Mouse (Mus musculus): ENCODE data around the gene Pold4. TPM values are rescaled to one million over a fixed set of nuclear protein-coding genes. Genes with fewer than 3 reads are reported as not detected.
A peak's percentile ranks its signal among the peaks of the same experiment; 100 is the strongest.

Gene Pold4
- polyA plus RNA-seq, 1 experiment from 2014 or later: 12.6 TPM

GRCm38 (mm10) chr19:4192251-4192985, 39.3 kb upstream of the Pold4 start:
- H3K9me3 ChIP-seq (ENCODE audit: control insufficient read depth, low read length): no peaks in the 10 kb centered on the region
- WGBS: 1% methylated on average over 49 of the region's 52 CpGs
- peaks cover 36% of the 10 kb centered on the region for H3K36me3 ChIP-seq (ENCODE audit: control insufficient read depth, insufficient read depth, low read length)
- ATAC-seq (ENCODE audit: insufficient number of reproducible peaks, low FRiP score, low TSS enrichment, low read depth): no peak
- peak overlapping the region; percentile 84 for H3K4me2 ChIP-seq (ENCODE audit: low read depth, severe bottlenecking)
- DNase-seq (ENCODE audit: low spot score): no peak
- peak overlapping the region; percentile 85 for H3K27ac ChIP-seq (replicated peaks; ENCODE audit: low read depth, low read length)
- peak overlapping the region; percentile 94 for H3K9ac ChIP-seq (ENCODE audit: low read length)
- H3K4me3 ChIP-seq (ENCODE audit: low read depth, low read length): peak overlapping the region; percentile 98
- peaks cover 17% of the 10 kb centered on the region for H3K4me1 ChIP-seq (ENCODE audit: control insufficient read depth, insufficient read depth, low read length)
- H3K27me3 ChIP-seq (ENCODE audit: control insufficient read depth, insufficient read depth, low read length): no peaks in the 10 kb centered on the region

- no peak for ATAC-seq (ENCODE audit: insufficient number of reproducible peaks, low FRiP score, low TSS enrichment, low read depth)
- no peak overlapping the region for H3K27ac ChIP-seq (replicated peaks; ENCODE audit: low read depth, low read length)
- H3K9ac ChIP-seq (ENCODE audit: low read length): peak overlapping the region; percentile 94
- no peaks in the 10 kb centered on the region for H3K9me3 ChIP-seq (ENCODE audit: control insufficient read depth, low read length)
- no peaks in the 10 kb centered on the region for H3K27me3 ChIP-seq (ENCODE audit: control insufficient read depth, insufficient read depth, low read length)
- peaks cover 17% of the 10 kb centered on the region for H3K4me1 ChIP-seq (ENCODE audit: control insufficient read depth, insufficient read depth, low read length)
- peak overlapping the region; percentile 98 for H3K4me3 ChIP-seq (ENCODE audit: low read depth, low read length)
- H3K4me2 ChIP-seq (ENCODE audit: low read depth, severe bottlenecking): peak overlapping the region; percentile 84
- peaks cover 36% of the 10 kb centered on the region for H3K36me3 ChIP-seq (ENCODE audit: control insufficient read depth, insufficient read depth, low read length)
- DNase-seq (ENCODE audit: low spot score): no peak
- WGBS: 61% methylated on average over 6 of the region's 6 CpGs
Observed at GRCm38 (mm10) chr19:4193129-4193528, 38.6 kb upstream of the Pold4 start.

- no peak overlapping the region for H3K4me2 ChIP-seq (ENCODE audit: low read depth, severe bottlenecking)
- ATAC-seq (ENCODE audit: insufficient number of reproducible peaks, low FRiP score, low TSS enrichment, low read depth): no peak
- no peak for DNase-seq (ENCODE audit: low spot score)
- H3K36me3 ChIP-seq (ENCODE audit: control insufficient read depth, insufficient read depth, low read length): peaks cover 36% of the 10 kb centered on the region
- peaks cover 17% of the 10 kb centered on the region for H3K4me1 ChIP-seq (ENCODE audit: control insufficient read depth, insufficient read depth, low read length)
- 88% methylated on average over 8 of the region's 8 CpGs for WGBS
- no peak overlapping the region for H3K27ac ChIP-seq (replicated peaks; ENCODE audit: low read depth, low read length)
- no peaks in the 10 kb centered on the region for H3K27me3 ChIP-seq (ENCODE audit: control insufficient read depth, insufficient read depth, low read length)
- no peak overlapping the region for H3K9ac ChIP-seq (ENCODE audit: low read length)
- no peaks in the 10 kb centered on the region for H3K9me3 ChIP-seq (ENCODE audit: control insufficient read depth, low read length)
- H3K4me3 ChIP-seq (ENCODE audit: low read depth, low read length): no peak overlapping the region
Observed at GRCm38 (mm10) chr19:4194021-4194724, 37.5 kb upstream of the Pold4 start.

GRCm38 (mm10) chr19:4194776-4195650, 36.7 kb upstream of the Pold4 start:
- 81% methylated on average over 12 of the region's 12 CpGs for WGBS
- H3K9ac ChIP-seq (ENCODE audit: low read length): no peak overlapping the region
- H3K4me2 ChIP-seq (ENCODE audit: low read depth, severe bottlenecking): no peak overlapping the region
- H3K27ac ChIP-seq (replicated peaks; ENCODE audit: low read depth, low read length): no peak overlapping the region
- H3K27me3 ChIP-seq (ENCODE audit: control insufficient read depth, insufficient read depth, low read length): no peaks in the 10 kb centered on the region
- H3K9me3 ChIP-seq (ENCODE audit: control insufficient read depth, low read length): no peaks in the 10 kb centered on the region
- ATAC-seq (ENCODE audit: insufficient number of reproducible peaks, low FRiP score, low TSS enrichment, low read depth): no peak
- peaks cover 17% of the 10 kb centered on the region for H3K4me1 ChIP-seq (ENCODE audit: control insufficient read depth, insufficient read depth, low read length)
- no peak for DNase-seq (ENCODE audit: low spot score)
- peaks cover 39% of the 10 kb centered on the region for H3K36me3 ChIP-seq (ENCODE audit: control insufficient read depth, insufficient read depth, low read length)
- H3K4me3 ChIP-seq (ENCODE audit: low read depth, low read length): no peak overlapping the region

- no peak overlapping the region for H3K9ac ChIP-seq (ENCODE audit: low read length)
- H3K4me3 ChIP-seq (ENCODE audit: low read depth, low read length): no peak overlapping the region
- no peak overlapping the region for H3K4me2 ChIP-seq (ENCODE audit: low read depth, severe bottlenecking)
- peaks cover 24% of the 10 kb centered on the region for H3K4me1 ChIP-seq (ENCODE audit: control insufficient read depth, insufficient read depth, low read length)
- H3K9me3 ChIP-seq (ENCODE audit: control insufficient read depth, low read length): no peaks in the 10 kb centered on the region
- H3K27me3 ChIP-seq (ENCODE audit: control insufficient read depth, insufficient read depth, low read length): no peaks in the 10 kb centered on the region
- H3K36me3 ChIP-seq (ENCODE audit: control insufficient read depth, insufficient read depth, low read length): peaks cover 39% of the 10 kb centered on the region
- ATAC-seq (ENCODE audit: insufficient number of reproducible peaks, low FRiP score, low TSS enrichment, low read depth) (no peak), DNase-seq (ENCODE audit: low spot score) (no peak)
- 63% methylated on average over 2 of the region's 2 CpGs for WGBS
- no peak overlapping the region for H3K27ac ChIP-seq (replicated peaks; ENCODE audit: low read depth, low read length)
Observed at GRCm38 (mm10) chr19:4196048-4196447, 35.7 kb upstream of the Pold4 start.

GRCm38 (mm10) chr19:4196548-4196947, 35.2 kb upstream of the Pold4 start:
- ATAC-seq (ENCODE audit: insufficient number of reproducible peaks, low FRiP score, low TSS enrichment, low read depth) (no peak), DNase-seq (ENCODE audit: low spot score) (no peak)
- Histone ChIP-seq H3K4me3 (ENCODE audit: low read depth, low read length) (no peak overlapping the region), H3K9me3 (ENCODE audit: control insufficient read depth, low read length) (no peaks in the 10 kb centered on the region), H3K27me3 (ENCODE audit: control insufficient read depth, insufficient read depth, low read length) (no peaks in the 10 kb centered on the region), H3K4me1 (ENCODE audit: control insufficient read depth, insufficient read depth, low read length) (peaks cover 24% of the 10 kb centered on the region), H3K4me2 (ENCODE audit: low read depth, severe bottlenecking) (no peak overlapping the region), H3K36me3 (ENCODE audit: control insufficient read depth, insufficient read depth, low read length) (peaks cover 39% of the 10 kb centered on the region), H3K27ac (replicated peaks; ENCODE audit: low read depth, low read length) (no peak overlapping the region), H3K9ac (ENCODE audit: low read length) (no peak overlapping the region)
- WGBS: 21% methylated on average over 5 of the region's 5 CpGs

- Histone ChIP-seq H3K9ac (ENCODE audit: low read length) (no peak overlapping the region), H3K27ac (replicated peaks; ENCODE audit: low read depth, low read length) (no peak overlapping the region; the same call in 1 of the 2 replicates), H3K4me1 (ENCODE audit: control insufficient read depth, insufficient read depth, low read length) (peaks cover 28% of the 10 kb centered on the region), H3K4me3 (ENCODE audit: low read depth, low read length) (no peak overlapping the region), H3K9me3 (ENCODE audit: control insufficient read depth, low read length) (no peaks in the 10 kb centered on the region), H3K36me3 (ENCODE audit: control insufficient read depth, insufficient read depth, low read length) (peaks cover 39% of the 10 kb centered on the region), H3K27me3 (ENCODE audit: control insufficient read depth, insufficient read depth, low read length) (no peaks in the 10 kb centered on the region), H3K4me2 (ENCODE audit: low read depth, severe bottlenecking) (no peak overlapping the region)
- 63% methylated on average over 3 of the region's 3 CpGs for WGBS
- ATAC-seq (ENCODE audit: insufficient number of reproducible peaks, low FRiP score, low TSS enrichment, low read depth) (no peak), DNase-seq (ENCODE audit: low spot score) (no peak)
Observed at GRCm38 (mm10) chr19:4197180-4197579, 34.5 kb upstream of the Pold4 start.

GRCm38 (mm10) chr19:4201291-4201909, 30.3 kb upstream of the Pold4 start, which contains the start of gene Rad9a:
TSS of gene Rad9a (minus strand) at chr19:4201662.
- WGBS: under 1% methylated on average over 34 of the region's 34 CpGs
- ATAC-seq (ENCODE audit: insufficient number of reproducible peaks, low FRiP score, low TSS enrichment, low read depth) (peak; percentile 83), DNase-seq (ENCODE audit: low spot score) (peak; percentile 97)
- Histone ChIP-seq H3K27ac (replicated peaks; ENCODE audit: low read depth, low read length) (peak within 1 kb of the TSS; percentile 33; the same call in 1 of the 2 replicates), H3K36me3 (ENCODE audit: control insufficient read depth, insufficient read depth, low read length) (peaks cover 12% of the 10 kb centered on the region; the same call in 1 of the 2 replicates), H3K27me3 (ENCODE audit: control insufficient read depth, insufficient read depth, low read length) (0 out of 2 replicates have a peak, but pooled peaks cover 2% of the 10 kb centered on the region), H3K4me2 (ENCODE audit: low read depth, severe bottlenecking) (peak within 1 kb of the TSS; percentile 97), H3K9ac (ENCODE audit: low read length) (peak within 1 kb of the TSS; percentile 82), H3K4me1 (ENCODE audit: control insufficient read depth, insufficient read depth, low read length) (peaks cover 14% of the 10 kb centered on the region), H3K9me3 (ENCODE audit: control insufficient read depth, low read length) (no peaks in the 10 kb centered on the region), H3K4me3 (ENCODE audit: low read depth, low read length) (peak within 1 kb of the TSS; percentile 80)

All from limb, embryonic 11.5 days (tissue).